Mouse (Mus musculus): Measurements from ENCODE around the gene Rhobtb1.
A peak's percentile ranks its signal among the peaks of the same experiment; 100 is the strongest.

Gene Rhobtb1

GRCm38 (mm10) chr10:69320667-69321518, 169.7 kb downstream of the Rhobtb1 start:
- peak; percentile 38 to 59 for DNase-seq (ENCODE audit: low read depth in 2 of 2, low spot score in 2 of 2)

- no peak for DNase-seq (ENCODE audit: low read depth in 2 of 2, low spot score in 2 of 2)
These were observed 170.3 kb downstream of the Rhobtb1 start for GRCm38 (mm10) chr10:69321519-69322035.

- no peak for DNase-seq (ENCODE audit: low read depth in 2 of 2, low spot score in 2 of 2)
These were observed 172.8 kb downstream of the Rhobtb1 start for GRCm38 (mm10) chr10:69323986-69324385.

- DNase-seq (ENCODE audit: low read depth in 2 of 2, low spot score in 2 of 2), result no peak
These were observed 173.6 kb downstream of the Rhobtb1 start for GRCm38 (mm10) chr10:69324816-69325215.

- DNase-seq (ENCODE audit: low read depth in 2 of 2, low spot score in 2 of 2), result no peak
These were observed 175.2 kb downstream of the Rhobtb1 start for GRCm38 (mm10) chr10:69326433-69326832.

GRCm38 (mm10) chr10:69327362-69327761, 176.1 kb downstream of the Rhobtb1 start:
- DNase-seq (ENCODE audit: low read depth in 2 of 2, low spot score in 2 of 2), result no peak

GRCm38 (mm10) chr10:69328029-69328655, 176.9 kb downstream of the Rhobtb1 start:
- DNase-seq (ENCODE audit: low read depth in 2 of 2, low spot score in 2 of 2), result no peak

- no peak for DNase-seq (ENCODE audit: low read depth in 2 of 2, low spot score in 2 of 2)
These were observed 177.4 kb downstream of the Rhobtb1 start for GRCm38 (mm10) chr10:69328656-69329046.

- no peak for DNase-seq (ENCODE audit: low read depth in 2 of 2, low spot score in 2 of 2)
These were observed 180.0 kb downstream of the Rhobtb1 start for GRCm38 (mm10) chr10:69331231-69331630.

GRCm38 (mm10) chr10:69333212-69333611, 182.0 kb downstream of the Rhobtb1 start:
- DNase-seq (ENCODE audit: low read depth in 2 of 2, low spot score in 2 of 2), result no peak

- DNase-seq (ENCODE audit: low read depth in 2 of 2, low spot score in 2 of 2), result no peak
These were observed 183.3 kb downstream of the Rhobtb1 start for GRCm38 (mm10) chr10:69334271-69335194.

- no peak for DNase-seq (ENCODE audit: low read depth in 2 of 2, low spot score in 2 of 2)
These were observed 183.9 kb downstream of the Rhobtb1 start for GRCm38 (mm10) chr10:69335195-69335536.

- no peak for DNase-seq (ENCODE audit: low read depth in 2 of 2, low spot score in 2 of 2)
These were observed 184.4 kb downstream of the Rhobtb1 start for GRCm38 (mm10) chr10:69335611-69336010.

- no peak for DNase-seq (ENCODE audit: low read depth in 2 of 2, low spot score in 2 of 2)
These were observed 185.0 kb downstream of the Rhobtb1 start for GRCm38 (mm10) chr10:69336219-69336618.

GRCm38 (mm10) chr10:69340001-69340400, 188.8 kb downstream of the Rhobtb1 start:
- no peak for DNase-seq (ENCODE audit: low read depth in 2 of 2, low spot score in 2 of 2)

Measured in CD8-positive naive resting alpha-beta T cell, adult 2 months (primary cell).